Mouse (Mus musculus) retina, adult 2 months (tissue): ENCODE data around the gene Defb46.

ENCODE experiments used
- DNase-seq: peaks from one replicate; pipeline ENCODE4 v3.0.0-alpha.2; 2012; ENCODE audit warnings: low read depth, low spot score

Defb46 gene

GRCm38 (mm10) chr8:19239616-19240015 is at the start of gene Defb46:
Defb46 (plus strand) TSS chr8:19239916.
- DNase-seq: no peak

GRCm38 (mm10) chr8:19225161-19225560 is 14.6 kb upstream of the Defb46 start, which contains the start of gene Defb6:
Defb6 (plus strand) TSS chr8:19225478.
- no peak for DNase-seq

DNA sequence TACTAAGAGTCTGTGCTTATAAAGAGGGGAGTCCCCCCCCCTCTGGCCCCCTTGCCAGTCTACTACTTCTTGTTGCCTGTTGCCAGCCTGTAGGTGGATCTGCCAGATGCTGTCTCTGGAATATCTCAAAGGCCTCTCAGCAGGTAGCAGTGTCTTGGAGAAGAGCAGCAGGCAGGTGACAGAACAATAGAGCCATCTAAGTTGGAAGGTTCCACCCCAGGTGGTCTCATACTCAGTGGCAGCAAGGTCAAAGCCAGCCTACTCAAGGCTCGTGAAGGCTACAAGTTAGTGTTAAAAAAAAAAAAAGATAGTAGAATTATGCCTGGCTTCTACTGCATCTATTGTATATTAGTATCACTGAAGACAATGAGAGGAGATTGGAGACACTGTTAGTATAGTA is 1.6 kb upstream of the Defb46 start:
- no peak for DNase-seq

DNA sequence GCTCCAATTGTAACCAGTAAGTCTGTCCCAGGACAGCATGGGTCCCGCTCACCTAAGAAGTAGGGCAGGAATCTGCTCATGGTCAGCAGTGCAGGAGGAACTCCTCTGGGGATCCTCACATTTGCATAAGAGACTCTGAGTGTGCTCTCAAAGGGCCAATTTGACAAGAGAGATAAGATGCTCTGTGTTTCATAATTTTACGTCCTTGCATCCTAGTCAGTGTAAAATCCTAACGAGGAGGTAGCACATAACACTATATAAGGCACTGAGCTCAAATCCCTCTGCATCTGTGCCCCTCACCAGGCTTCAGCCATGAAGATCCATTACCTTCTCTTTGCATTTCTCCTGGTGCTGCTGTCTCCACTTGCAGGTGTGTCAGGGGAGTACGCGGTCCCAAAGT is 7.6 kb downstream of the Defb46 start, which contains the start of gene Defb5:
Gene Defb5, plus strand, starts transcription at position 301 of the 400 bp plus-strand sequence.
- DNase-seq: no peak

GRCm38 (mm10) chr8:19258136-19258535 is 18.4 kb downstream of the Defb46 start:
- DNase-seq: no peak

DNA sequence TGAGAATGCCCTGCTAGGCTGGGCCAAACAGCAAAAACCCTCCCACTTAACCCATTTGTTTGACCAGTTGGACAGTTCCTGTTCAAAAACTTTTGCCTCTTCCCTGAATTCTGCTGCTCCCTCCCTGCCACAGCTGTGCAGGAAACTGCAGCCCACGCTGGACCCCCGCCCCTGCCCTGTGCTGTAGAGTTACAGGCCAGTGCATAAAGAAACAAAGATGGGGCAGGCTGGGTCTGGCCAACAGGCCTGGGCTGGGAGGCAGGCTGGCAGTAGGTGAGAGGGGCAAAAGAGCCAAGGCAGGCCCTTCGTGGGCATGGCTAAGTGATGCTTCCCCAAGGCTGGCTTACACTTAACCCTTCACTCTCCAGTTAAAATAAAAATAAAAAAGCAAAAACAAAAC is 20.0 kb downstream of the Defb46 start:
- no peak for DNase-seq
